Mouse (Mus musculus): ENCODE results near the gene Cyld. TPM values are rescaled to one million over a fixed set of nuclear protein-coding genes. Genes with fewer than 3 reads are reported as not detected.

The Cyld gene
- polyA plus RNA-seq (2012; rRNA removed) = 1.7 TPM in 2 replicates

GRCm38 (mm10) chr8:88696721-88697641, at the start of gene Cyld:
Gene Cyld, plus strand, starts transcription at chr8:88697028.

Other genes starting within 250 kb of the Cyld start
- gene Nkd1, start 175.7 kb upstream of the Cyld start, polyA plus RNA-seq (2012; rRNA removed) = 30.1 and 37.3 TPM in 2 replicates
- 2.2 and 4.4 TPM in 2 replicates for gene Snx20, start 60.9 kb upstream of the Cyld start, polyA plus RNA-seq (2012; rRNA removed)
- gene Nod2, start 49.7 kb upstream of the Cyld start, polyA plus RNA-seq (2012; rRNA removed) = 1.1 and 1.8 TPM in 2 replicates

Data from stomach, adult 2 months (tissue).